Mouse (Mus musculus): ENCODE data around the gene A030005L19Rik. TPM values are rescaled to one million over a fixed set of nuclear protein-coding genes. Genes with fewer than 3 reads are reported as not detected.

The A030005L19Rik gene
- not detected for polyA plus RNA-seq (2014; fragmentation: Illumina TruSeq; extraction: RNeasy Lipid Tissue Mini Kit (QIAGEN cat#74804); ENCODE audit: low read depth, low replicate concordance)

GRCm38 (mm10) chr1:82913025-82913424 is at the start of gene A030005L19Rik:
TSS of gene A030005L19Rik (plus strand) at chr1:82913325.

GRCm38 (mm10) chr1:82924650-82925049 is 11.5 kb downstream of the A030005L19Rik start, which contains the start of gene A030014E15Rik:
TSS of gene A030014E15Rik (plus strand) at chr1:82924917.

DNA sequence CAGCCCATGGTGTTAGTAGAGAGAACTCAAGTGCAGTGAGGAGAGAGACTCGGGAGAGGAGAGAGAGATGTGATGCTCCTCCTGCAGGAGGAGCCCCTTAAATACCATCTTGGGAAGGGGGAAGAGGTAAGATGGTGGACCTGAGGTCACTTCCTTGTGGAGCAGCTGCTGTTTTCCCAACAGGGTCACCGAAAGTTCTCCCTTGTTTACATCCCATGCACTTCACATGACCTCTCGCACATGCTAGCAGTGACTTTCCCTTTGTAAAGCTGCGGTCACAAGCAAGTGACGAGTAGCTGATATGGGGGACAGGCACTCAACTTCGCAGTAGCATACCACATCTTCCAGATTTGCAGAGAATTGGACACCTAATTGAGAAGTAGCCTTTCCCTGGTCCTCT is 18.2 kb downstream of the A030005L19Rik start, which contains the start of gene Gm6217:
Gm6217 (minus strand) TSS at position 74 of the 400 bp plus-strand sequence.

GRCm38 (mm10) chr1:82943295-82943694 is 30.2 kb downstream of the A030005L19Rik start, which contains the start of gene A030003K21Rik:
TSS of gene A030003K21Rik (minus strand) at chr1:82943388.

DNA sequence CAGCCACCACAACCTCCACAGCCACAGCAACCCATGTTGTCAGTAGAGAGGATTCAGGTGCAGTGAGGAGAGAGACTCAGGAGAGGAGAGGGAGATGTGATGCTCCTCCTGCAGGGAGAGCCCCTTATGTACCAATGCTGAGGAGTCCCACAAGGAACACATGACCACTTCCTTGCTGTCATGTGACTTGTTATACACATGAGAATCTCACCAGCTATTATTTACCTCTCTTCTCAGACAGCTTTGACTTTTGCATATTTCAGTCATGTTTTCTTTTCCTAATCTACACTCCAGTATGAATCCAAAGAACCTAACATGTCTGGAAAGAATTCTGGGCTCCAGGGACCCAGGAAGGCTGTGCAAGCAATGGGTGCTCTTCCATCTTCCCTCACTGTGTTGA is 42.8 kb downstream of the A030005L19Rik start, which contains the start of gene Gm7544:
Gm7544 (minus strand) TSS at position 101 of the 400 bp plus-strand sequence.

DNA sequence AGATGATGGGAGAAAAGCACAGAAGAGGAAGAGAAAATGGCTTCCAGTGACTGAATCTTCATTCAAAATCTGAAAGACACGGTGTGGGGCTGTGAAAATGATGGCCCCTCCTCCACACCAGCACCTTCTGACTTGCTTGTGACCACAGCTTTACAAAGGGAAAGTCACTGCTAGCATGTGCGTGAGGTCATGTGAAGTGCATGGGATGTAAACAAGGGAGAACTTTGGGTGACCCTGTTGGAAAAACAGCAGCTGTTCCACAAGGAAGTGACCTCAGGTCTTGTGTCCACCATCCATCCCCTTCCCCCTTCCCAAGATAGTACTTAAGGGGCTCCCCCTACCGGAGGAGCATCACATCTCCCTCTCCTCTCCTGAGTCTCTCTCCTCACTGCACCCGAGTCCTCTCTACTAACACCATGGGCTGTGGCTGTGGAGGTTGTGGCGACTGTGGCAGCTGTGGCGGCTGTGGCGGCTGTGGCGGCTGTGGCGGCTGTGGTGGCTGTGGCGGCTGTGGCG is 46.8 kb downstream of the A030005L19Rik start, which contains the start of gene Gm47955:
Gm47955 (plus strand) TSS at position 417 of the 516 bp plus-strand sequence.

Other genes starting within 250 kb of the A030005L19Rik start
- 89.7 TPM for gene Mff, start 188.4 kb upstream of the A030005L19Rik start, polyA plus RNA-seq (2014; fragmentation: Illumina TruSeq; extraction: RNeasy Lipid Tissue Mini Kit (QIAGEN cat#74804); ENCODE audit: low read depth, low replicate concordance)
- gene Tm4sf20, start 144.9 kb upstream of the A030005L19Rik start, polyA plus RNA-seq (2014; fragmentation: Illumina TruSeq; extraction: RNeasy Lipid Tissue Mini Kit (QIAGEN cat#74804); ENCODE audit: low read depth, low replicate concordance), result not detected
- not detected for gene Gm47791, start 142.1 kb upstream of the A030005L19Rik start, polyA plus RNA-seq (2014; fragmentation: Illumina TruSeq; extraction: RNeasy Lipid Tissue Mini Kit (QIAGEN cat#74804); ENCODE audit: low read depth, low replicate concordance)
- gene Agfg1, start 73.8 kb upstream of the A030005L19Rik start, polyA plus RNA-seq (2014; fragmentation: Illumina TruSeq; extraction: RNeasy Lipid Tissue Mini Kit (QIAGEN cat#74804); ENCODE audit: low read depth, low replicate concordance), result 18.7 TPM
- not detected for gene A030014E15Rik, start 11.6 kb downstream of the A030005L19Rik start, polyA plus RNA-seq (2014; fragmentation: Illumina TruSeq; extraction: RNeasy Lipid Tissue Mini Kit (QIAGEN cat#74804); ENCODE audit: low read depth, low replicate concordance)
- gene Gm6217, start 18.1 kb downstream of the A030005L19Rik start, polyA plus RNA-seq (2014; fragmentation: Illumina TruSeq; extraction: RNeasy Lipid Tissue Mini Kit (QIAGEN cat#74804); ENCODE audit: low read depth, low replicate concordance), result not detected
- not detected for gene A030003K21Rik, start 30.1 kb downstream of the A030005L19Rik start, polyA plus RNA-seq (2014; fragmentation: Illumina TruSeq; extraction: RNeasy Lipid Tissue Mini Kit (QIAGEN cat#74804); ENCODE audit: low read depth, low replicate concordance)
- gene Gm7544, start 42.7 kb downstream of the A030005L19Rik start, polyA plus RNA-seq (2014; fragmentation: Illumina TruSeq; extraction: RNeasy Lipid Tissue Mini Kit (QIAGEN cat#74804); ENCODE audit: low read depth, low replicate concordance), result not detected
- not detected for gene Gm47955, start 47.0 kb downstream of the A030005L19Rik start, polyA plus RNA-seq (2014; fragmentation: Illumina TruSeq; extraction: RNeasy Lipid Tissue Mini Kit (QIAGEN cat#74804); ENCODE audit: low read depth, low replicate concordance)
- not detected for gene Gm47959, start 87.2 kb downstream of the A030005L19Rik start, polyA plus RNA-seq (2014; fragmentation: Illumina TruSeq; extraction: RNeasy Lipid Tissue Mini Kit (QIAGEN cat#74804); ENCODE audit: low read depth, low replicate concordance)
- not detected for gene Slc19a3, start 125.1 kb downstream of the A030005L19Rik start, polyA plus RNA-seq (2014; fragmentation: Illumina TruSeq; extraction: RNeasy Lipid Tissue Mini Kit (QIAGEN cat#74804); ENCODE audit: low read depth, low replicate concordance)
- not detected for gene Krtap28-10, start 129.2 kb downstream of the A030005L19Rik start, polyA plus RNA-seq (2014; fragmentation: Illumina TruSeq; extraction: RNeasy Lipid Tissue Mini Kit (QIAGEN cat#74804); ENCODE audit: low read depth, low replicate concordance)
- not detected for gene Gm47969, start 131.6 kb downstream of the A030005L19Rik start, polyA plus RNA-seq (2014; fragmentation: Illumina TruSeq; extraction: RNeasy Lipid Tissue Mini Kit (QIAGEN cat#74804); ENCODE audit: low read depth, low replicate concordance)
- gene A030005K14Rik, start 146.1 kb downstream of the A030005L19Rik start, polyA plus RNA-seq (2014; fragmentation: Illumina TruSeq; extraction: RNeasy Lipid Tissue Mini Kit (QIAGEN cat#74804); ENCODE audit: low read depth, low replicate concordance), result not detected
- not detected for gene Krtap28-13, start 147.6 kb downstream of the A030005L19Rik start, polyA plus RNA-seq (2014; fragmentation: Illumina TruSeq; extraction: RNeasy Lipid Tissue Mini Kit (QIAGEN cat#74804); ENCODE audit: low read depth, low replicate concordance)
- gene Ccl20, start 203.4 kb downstream of the A030005L19Rik start, polyA plus RNA-seq (2014; fragmentation: Illumina TruSeq; extraction: RNeasy Lipid Tissue Mini Kit (QIAGEN cat#74804); ENCODE audit: low read depth, low replicate concordance), result not detected
- not detected for gene Daw1, start 246.4 kb downstream of the A030005L19Rik start, polyA plus RNA-seq (2014; fragmentation: Illumina TruSeq; extraction: RNeasy Lipid Tissue Mini Kit (QIAGEN cat#74804); ENCODE audit: low read depth, low replicate concordance)